Mouse (Mus musculus): ENCODE measurements around the gene Fubp3. TPM values are rescaled to one million over a fixed set of nuclear protein-coding genes. Genes with fewer than 3 reads are reported as not detected.
"Not testable (repeated sequence)": the region's sequence is repeated elsewhere in the genome, so short reads cannot be mapped to it uniquely, and the experiment has no call there.

Gene Fubp3
- 10 to 100 TPM; 33.3 to 33.8 TPM for total RNA-seq (2021)
- long read RNA-seq, experiment 1, transcript Fubp3-201 (18 exons, 3,648 nt): minor isoform, 5 of 65 reads
- long read RNA-seq, experiment 1, transcript Fubp3-202 (19 exons, 3,268 nt): major isoform, 8 of 65 reads
- long read RNA-seq, experiment 1, partial matches to known transcripts: 33 of 65 reads
- long read RNA-seq, experiment 1, other reads (novel, unspliced or antisense): 19 of 65 reads
- long read RNA-seq, experiment 2, transcript Fubp3-202 (19 exons, 3,268 nt): major isoform, 6 of 46 reads
- long read RNA-seq, experiment 2, partial matches to known transcripts: 19 of 46 reads
- long read RNA-seq, experiment 2, other reads (novel, unspliced or antisense): 15 of 46 reads

DNA sequence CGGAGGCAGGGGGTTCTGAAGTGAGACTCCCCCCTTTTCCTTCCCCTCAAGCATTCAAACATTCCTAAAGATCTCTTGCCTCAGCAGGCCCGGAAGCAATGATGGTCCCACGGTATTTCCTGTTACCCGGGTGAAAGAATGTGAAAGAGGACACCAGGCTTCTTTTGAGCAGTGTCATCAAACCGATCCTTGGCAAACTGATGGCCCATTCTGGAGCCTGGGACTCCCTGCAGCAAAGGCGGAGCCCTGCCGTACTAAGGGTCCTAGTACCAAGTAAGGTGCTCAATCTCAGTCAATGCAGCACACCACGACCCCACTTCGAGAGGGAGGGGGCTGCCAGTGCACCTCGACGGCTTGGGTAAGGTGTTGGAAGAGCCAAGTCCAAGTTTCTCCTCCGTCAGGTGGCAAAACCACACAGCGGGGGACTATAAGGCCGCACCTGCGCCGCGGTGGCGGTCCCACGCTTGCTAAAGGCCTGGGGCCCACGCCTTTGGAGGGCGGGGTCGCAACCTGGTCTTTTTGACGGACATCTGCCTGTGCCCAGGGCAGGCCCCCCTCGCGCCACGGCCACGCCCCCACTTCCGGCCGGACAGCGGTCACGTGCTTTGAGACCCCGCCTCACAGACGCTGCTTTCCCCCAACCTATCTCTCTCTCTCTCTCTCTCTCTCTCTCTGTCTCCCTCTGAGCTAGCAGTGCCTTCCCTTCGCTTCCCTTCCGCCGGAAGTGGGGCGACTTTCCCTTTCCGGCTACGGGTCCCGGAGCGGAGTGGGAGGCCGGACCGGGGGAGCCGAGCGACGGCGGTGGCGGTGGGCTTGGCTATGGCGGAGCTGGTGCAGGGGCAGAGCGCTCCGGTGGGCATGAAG, at the start of gene Fubp3:
Gene Fubp3 (plus strand): TSS at position 601 of the 864 bp plus-strand sequence.
- peak; percentile 91 to 92 for DNase-seq (ENCODE audit: low spot score in 2 of 2)

GRCm38 (mm10) chr2:31524641-31525040, 47.8 kb upstream of the Fubp3 start:
- no peak for DNase-seq (ENCODE audit: low spot score in 2 of 2)

- no peak for DNase-seq (ENCODE audit: low spot score in 2 of 2)
Measured at GRCm38 (mm10) chr2:31525778-31526177, 46.7 kb upstream of the Fubp3 start.

- no peak for DNase-seq (ENCODE audit: low spot score in 2 of 2)
Measured at GRCm38 (mm10) chr2:31530201-31530600, 42.2 kb upstream of the Fubp3 start.

DNA sequence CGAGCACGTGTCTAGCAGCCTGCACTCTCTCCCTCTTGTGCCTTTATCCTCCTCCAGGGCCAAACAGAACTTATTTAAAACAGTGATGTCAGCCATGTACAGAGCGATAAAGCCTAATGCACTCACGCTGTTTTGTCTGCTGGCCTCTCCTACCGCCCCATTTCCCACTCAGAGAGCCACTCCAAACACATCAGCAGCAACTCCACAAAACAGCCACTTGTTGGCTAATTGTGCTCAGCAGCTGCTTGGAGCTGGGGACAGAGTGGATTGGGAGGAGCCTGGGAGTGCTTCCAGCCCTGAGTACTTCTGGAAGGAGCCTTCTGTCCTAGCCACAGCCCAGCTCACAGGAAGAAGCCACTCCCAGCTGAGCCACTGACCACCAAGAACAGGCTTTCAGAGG, 35.4 kb upstream of the Fubp3 start:
- no peak for DNase-seq (ENCODE audit: low spot score in 2 of 2)

GRCm38 (mm10) chr2:31538745-31539144, 33.7 kb upstream of the Fubp3 start:
- DNase-seq (ENCODE audit: low spot score in 2 of 2): no peak

DNA sequence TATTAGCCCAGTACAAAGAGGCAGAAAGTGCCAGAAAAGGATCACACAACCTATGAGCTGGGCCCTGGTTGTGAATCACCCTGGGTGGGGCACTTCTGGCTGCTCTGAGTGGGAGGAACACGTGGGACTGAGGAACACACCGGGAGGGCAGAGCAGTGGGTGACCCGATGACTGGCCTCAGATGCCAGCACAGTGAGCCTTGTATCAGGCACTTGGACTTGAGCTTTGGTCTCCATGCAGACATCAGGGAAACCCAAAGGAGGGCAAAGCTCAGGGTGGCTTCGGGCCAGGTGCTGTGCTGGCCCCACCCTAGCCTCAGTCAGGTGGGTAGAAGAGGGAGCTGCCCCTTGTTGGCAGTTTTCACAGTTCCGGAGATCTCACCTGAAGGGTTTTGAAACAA, 30.9 kb upstream of the Fubp3 start:
- no peak for DNase-seq (ENCODE audit: low spot score in 2 of 2)

DNA sequence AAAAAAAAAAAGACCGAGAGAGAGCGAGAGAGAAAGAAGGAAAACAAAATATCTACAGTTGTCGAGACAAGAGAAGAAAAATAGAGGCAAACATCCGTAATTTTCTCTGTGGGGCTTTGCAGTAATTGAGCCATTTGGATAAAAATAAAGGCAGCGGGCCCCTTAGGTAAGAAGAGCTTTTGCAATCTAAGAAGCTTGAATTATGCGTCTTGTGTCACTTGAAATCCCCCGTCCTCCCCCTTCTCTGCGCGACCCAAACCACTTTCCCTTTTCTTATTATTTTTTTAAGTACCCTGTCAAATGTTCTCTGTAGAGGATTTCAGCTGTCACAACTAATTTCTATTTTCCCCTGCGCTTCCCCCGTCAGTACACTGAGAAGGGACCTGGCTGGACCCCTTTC, 24.7 kb upstream of the Fubp3 start:
- DNase-seq (ENCODE audit: low spot score in 2 of 2): no peak

DNA sequence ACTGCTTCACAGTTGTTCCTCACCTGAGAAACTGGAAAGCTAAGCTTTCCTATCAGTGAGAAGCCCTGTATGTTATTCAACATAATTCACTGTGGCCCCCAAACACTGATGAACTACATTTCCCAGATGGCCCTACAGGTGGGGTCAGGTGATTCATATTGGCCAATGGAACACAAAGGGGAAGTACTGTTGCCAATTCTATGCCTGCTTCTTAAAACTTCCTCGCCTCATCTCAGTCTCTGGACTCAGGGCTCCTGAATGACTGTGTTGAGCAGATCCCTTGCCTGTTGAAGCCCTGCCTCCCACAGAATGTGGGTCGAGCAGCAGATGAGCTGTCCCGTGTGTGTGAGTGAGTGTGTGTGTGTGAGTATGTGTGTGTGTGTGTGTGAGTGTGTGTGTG, 21.9 kb upstream of the Fubp3 start:
- DNase-seq (ENCODE audit: low spot score in 2 of 2): no peak

DNA sequence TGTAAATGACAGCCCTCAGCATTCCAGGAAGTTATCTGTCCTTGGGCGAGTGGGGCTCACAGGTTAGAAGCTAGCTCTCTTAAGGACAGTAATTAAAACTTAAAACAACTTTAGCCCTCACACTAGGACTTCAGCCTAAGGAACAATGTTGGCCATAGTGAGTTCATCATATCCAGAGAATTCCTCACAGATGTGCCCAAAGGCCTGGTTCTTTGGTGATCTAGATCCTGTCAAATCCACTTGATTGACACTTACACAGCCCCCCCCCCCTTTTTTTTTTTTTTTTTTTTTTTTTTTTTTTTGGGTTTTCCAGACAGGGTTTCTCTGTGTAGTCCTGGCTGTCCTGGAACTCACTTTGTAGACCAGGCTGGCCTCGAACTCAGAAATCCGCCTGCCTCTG, 21.1 kb upstream of the Fubp3 start:
- DNase-seq (ENCODE audit: low spot score in 2 of 2): not testable (repeated sequence)

DNA sequence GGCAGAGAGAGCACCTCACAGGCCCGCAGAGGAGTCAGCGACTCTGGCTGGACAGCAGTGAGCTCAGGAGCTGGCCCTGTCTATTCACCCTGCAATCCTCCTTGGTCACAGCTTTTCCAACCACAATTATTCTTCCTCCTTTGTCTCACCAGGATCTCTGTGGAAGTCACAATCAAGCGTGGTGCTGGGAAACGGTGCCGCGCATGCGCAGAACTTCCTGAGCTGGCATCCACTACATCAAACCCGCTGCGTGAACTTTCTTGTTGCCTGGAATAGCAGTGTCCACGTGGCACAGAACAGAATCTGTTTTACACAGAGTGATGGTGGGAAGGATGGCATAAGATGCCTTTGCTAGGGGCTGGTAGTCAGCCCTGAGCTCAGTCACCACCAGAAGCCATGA, 20.5 kb upstream of the Fubp3 start:
- DNase-seq (ENCODE audit: low spot score in 2 of 2): peak in 1 of 2 experiments; percentile 7

DNA sequence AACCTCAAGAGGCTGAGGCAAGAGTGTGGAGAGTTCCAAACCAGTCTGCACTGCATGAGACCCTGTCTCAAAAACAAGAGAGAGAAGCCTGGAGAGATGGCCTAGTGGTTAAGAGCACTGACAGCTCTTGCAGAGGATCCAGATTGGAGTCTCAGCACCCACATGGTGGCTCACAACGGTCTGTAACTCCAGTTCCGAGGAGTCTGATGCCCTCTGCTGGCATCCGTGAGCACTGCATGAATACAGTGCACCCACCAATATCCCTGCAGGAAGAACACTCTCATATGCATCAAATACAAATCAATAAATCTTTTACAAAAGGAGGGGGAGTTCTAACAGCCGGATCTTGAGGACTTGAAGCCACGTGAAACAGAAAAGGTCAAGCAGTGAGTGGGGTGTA, 17.8 kb upstream of the Fubp3 start:
- no peak for DNase-seq (ENCODE audit: low spot score in 2 of 2)

DNA sequence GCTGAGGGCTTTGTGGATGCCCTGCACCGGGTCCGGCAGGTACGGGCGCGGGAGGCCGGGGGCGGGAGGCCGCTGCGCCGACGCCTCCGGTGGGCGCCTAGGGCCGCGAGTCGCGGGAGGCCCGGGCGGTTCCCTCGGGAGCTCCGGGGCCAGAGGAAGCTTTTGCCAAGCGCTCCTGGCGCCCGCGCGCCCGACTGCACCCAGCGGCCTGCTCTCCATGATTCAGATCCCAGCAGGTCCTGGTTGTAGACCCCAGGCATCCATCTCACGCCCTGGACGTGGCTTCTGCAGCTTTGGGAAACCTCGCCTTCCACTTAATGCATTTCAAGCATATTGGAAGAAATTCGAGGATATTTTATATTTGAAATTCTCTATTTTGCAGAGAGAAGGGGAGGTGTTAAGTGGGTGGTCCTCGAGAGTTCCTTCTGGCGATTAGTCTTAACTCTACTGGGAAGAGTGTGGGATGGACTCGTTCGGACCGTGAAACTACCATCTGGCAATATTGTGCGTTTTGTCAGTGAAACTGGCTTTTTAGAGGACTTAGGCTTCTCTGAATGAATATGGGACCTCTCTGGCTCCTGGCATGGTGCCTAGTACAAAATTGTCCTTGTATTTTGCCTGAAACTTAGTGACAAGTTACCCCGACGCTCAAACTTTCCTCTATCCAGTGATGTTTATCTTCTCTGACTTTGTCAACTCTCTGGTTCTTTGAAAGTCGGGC, 624 bp downstream of the Fubp3 start:
- DNase-seq (ENCODE audit: low spot score in 2 of 2): peak; percentile 28 to 47

DNA sequence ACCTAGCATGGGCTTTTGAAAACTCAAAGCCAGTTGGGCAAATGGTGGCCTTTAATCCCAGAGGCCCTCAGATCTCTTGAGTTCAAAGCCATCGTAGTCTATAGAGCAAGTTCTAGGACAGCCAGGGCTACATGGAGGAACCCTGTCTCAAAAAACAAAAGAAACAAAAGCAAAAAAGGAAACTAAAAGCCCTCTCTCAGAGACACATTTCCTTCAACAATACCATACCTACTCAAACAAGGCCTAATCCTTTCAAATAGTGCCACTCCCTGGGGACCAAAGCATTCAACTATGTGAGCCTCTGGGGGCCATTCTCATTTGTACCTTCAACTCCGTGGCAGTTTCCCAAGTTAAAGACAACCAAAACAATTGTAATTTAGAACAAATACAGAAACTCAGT, 9.2 kb downstream of the Fubp3 start:
- DNase-seq (ENCODE audit: low spot score in 2 of 2): no peak

- no peak for DNase-seq (ENCODE audit: low spot score in 2 of 2)
Measured at GRCm38 (mm10) chr2:31591799-31592484, 19.5 kb downstream of the Fubp3 start.

DNA sequence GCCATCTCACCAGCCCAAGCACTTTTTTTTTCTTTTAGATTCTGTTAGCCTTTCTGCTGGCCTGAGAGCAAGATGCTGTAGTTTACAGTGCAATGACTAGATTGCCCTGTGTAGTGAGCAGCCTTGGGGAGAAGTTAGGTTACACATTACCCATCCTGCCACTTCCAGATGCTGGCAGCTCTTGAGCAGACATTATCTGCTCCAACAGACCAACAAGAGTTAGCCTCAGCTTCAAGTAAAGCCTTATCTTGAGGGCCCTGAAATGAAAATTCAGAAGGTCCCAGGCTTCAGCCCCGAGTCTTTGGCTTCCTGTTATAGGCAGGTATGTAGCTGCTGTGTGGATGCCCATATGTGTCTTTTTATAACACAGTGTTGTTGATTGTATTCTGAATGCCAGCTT, 35.1 kb downstream of the Fubp3 start:
- DNase-seq (ENCODE audit: low spot score in 2 of 2): no peak

GRCm38 (mm10) chr2:31609859-31610261, 37.4 kb downstream of the Fubp3 start:
- DNase-seq (ENCODE audit: low spot score in 2 of 2): no peak

- DNase-seq (ENCODE audit: low spot score in 2 of 2): no peak
Measured at GRCm38 (mm10) chr2:31610922-31611321, 38.5 kb downstream of the Fubp3 start.

DNA sequence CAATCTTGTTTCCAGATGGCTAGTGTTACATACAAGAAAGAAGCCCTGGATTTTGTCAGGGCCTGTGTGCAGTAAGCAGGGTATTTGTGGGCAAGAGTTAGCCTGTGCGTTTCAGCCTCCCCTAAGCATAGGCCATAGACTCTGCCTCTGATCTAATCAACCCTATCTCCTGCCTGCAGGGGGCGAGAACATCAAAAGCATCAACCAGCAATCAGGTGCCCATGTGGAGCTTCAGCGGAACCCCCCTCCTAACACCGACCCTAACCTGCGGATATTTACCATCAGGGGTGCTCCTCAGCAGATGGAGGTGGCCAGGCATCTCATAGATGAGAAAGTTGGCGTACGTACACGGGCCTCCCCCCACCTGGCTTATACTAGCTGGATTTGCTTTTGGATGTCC, 38.9 kb downstream of the Fubp3 start:
- DNase-seq (ENCODE audit: low spot score in 2 of 2): no peak

- DNase-seq (ENCODE audit: low spot score in 2 of 2): no peak
Measured at GRCm38 (mm10) chr2:31612627-31613026, 40.2 kb downstream of the Fubp3 start.

DNA sequence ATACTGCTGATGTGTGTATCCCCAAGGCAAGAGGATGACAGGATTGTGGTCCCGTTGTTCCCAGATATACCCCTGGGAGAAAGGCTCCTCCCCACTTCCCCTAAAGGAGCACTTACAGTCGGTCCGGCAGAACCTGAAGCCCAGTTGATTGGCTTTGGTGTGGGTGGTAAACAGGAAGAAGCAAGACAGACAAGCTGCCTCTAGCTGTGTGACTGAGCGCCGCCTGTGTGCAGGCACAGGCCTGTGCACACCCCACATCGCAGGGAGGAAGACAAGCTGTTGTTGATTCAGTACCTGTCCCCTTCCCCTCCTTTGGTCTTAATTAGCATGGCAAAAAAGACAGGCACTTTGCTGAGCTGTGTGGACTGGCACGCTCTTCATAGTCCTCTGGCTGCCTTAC, 41.3 kb downstream of the Fubp3 start:
- DNase-seq (ENCODE audit: low spot score in 2 of 2): no peak

Measured in left cerebral cortex, adult 18-20 months (tissue).